Mouse (Mus musculus): ENCODE measurements at regions not wholly inside any gene's neighbourhood (a gene's known extent, or its start where the extent isn't known, plus 50 kb on each side); places are given as distances from the start of the nearest gene placed in this dataset.
"Not testable (repeated sequence)": the region's sequence is repeated elsewhere in the genome, so short reads cannot be mapped to it uniquely, and the experiment has no call there.

DNA sequence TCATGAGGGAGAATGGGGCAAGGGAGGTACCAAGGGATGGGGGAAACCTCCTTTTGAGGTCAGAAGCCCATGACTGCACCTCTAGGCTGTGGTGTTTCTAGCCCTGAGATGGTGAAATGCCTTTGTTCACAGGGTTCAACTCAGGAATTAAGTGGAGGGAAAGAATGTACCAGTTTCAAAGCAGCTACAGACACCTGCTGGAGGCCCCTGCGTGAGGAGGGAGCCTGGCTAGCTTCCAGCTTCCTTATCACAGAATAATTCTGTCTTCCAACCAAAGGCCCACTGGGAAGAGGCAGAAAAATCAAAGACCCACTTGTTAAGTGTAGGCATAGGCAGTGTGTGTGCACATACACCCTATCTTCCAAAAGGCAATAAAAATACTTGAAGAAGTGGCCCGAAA, 150.6 kb downstream of the Srek1 start:
- in situ Hi-C loops (cut with MboI; ENCODE audit: unreplicated experiment in 2 of 2) = no loop called here

DNA sequence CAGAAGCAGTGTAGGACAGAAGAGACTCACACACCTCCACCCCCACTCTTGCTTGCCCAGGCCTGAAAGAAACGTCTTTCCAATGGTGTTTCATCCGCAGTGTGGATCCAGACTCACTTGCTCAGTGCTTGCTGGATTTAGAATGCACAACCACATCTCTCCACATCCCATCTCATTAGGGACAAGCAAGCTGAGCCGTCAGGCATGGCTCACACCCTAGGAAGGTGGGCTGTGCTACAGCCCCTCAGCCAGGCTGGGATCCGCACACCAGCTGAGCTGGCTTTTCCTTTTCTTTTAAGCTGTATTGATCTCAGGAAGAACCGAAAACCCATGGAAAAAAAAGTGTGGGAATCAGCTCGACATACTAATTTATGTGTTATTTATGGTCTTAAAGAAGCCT, 151.1 kb downstream of the Srek1 start:
- in situ Hi-C loops (cut with MboI; ENCODE audit: unreplicated experiment in 2 of 2) = no loop called here

GRCm38 (mm10) chr13:103622324-103622723, 152.1 kb downstream of the Srek1 start:
- in situ Hi-C loops (cut with MboI; ENCODE audit: unreplicated experiment in 2 of 2) = no loop called here

GRCm38 (mm10) chr13:103620958-103621357, 153.4 kb downstream of the Srek1 start:
- in situ Hi-C loops (cut with MboI; ENCODE audit: unreplicated experiment in 2 of 2) = not testable (repeated sequence)

GRCm38 (mm10) chr13:103613333-103613725, 161.1 kb downstream of the Srek1 start:
- in situ Hi-C loops (cut with MboI; ENCODE audit: unreplicated experiment in 2 of 2) = no loop called here

GRCm38 (mm10) chr13:103612720-103613332, 161.6 kb downstream of the Srek1 start:
- in situ Hi-C loops (cut with MboI; ENCODE audit: unreplicated experiment in 2 of 2) = no loop called here

DNA sequence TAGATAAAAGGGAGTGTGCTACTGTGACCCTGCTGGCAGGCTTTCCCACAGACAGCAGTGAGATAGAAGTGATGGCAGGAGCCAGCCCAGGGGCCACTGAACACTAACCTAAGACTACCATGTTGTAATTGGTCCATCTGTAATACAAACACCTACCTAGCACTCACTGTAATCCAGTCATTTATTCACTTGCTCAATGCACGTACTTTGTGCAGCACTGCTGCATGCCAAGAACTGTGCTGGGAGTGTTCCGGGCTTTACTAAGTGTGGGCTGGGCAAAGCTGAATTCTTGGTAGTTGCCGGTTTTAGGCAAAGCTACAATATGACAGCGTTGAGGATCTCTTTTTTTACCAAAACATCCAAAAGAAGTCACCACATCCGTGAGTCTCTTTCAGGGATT, 172.1 kb downstream of the Srek1 start:
- in situ Hi-C loops (cut with MboI; ENCODE audit: unreplicated experiment in 2 of 2) = no loop called here

- in situ Hi-C loops (cut with MboI; ENCODE audit: unreplicated experiment in 2 of 2) = no loop called here
Measured at GRCm38 (mm10) chr13:103592371-103592770, 182.0 kb downstream of the Srek1 start.

DNA sequence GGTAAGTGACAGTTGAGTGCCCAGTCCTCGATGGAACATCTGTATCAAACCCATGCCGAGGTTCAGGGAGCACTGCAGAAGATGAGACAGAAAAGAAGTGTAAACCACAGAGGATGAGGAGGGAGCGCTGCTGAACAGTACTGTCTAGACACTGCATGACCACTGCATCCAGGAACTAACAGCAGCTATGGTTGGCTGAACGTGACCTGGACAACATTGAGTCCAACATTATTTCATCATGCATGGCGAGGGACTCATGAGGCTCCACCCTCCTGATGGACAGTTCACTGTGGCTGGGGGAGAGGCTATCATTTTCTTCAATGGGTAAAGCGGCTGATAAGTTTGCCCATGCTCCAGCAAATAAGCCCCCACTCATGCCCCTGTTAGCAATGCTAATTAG, 182.5 kb downstream of the Srek1 start:
- in situ Hi-C loops (cut with MboI; ENCODE audit: unreplicated experiment in 2 of 2) = no loop called here

GRCm38 (mm10) chr13:103591381-103591780, 183.0 kb downstream of the Srek1 start:
- in situ Hi-C loops (cut with MboI; ENCODE audit: unreplicated experiment in 2 of 2) = not testable (repeated sequence)

DNA sequence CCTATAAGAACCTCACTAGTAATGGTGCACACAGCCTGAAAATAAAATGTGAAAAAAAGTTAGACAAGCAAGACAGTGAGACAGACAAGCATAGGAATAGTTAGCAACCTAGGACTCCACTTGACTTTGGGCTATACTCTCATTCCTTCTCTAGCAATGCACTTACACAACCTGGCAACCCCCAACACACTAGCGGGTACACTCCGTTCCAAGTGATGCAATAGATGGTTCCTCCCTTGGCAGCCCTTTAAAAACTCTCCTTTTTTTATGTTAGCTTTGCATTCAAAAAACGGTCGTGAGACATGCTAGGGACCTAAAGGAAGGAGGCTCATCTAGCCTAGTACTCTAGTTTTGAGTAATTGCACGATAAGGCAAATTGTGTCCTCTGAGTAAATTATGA, 184.8 kb downstream of the Srek1 start:
- in situ Hi-C loops (cut with MboI; ENCODE audit: unreplicated experiment in 2 of 2) = no loop called here

DNA sequence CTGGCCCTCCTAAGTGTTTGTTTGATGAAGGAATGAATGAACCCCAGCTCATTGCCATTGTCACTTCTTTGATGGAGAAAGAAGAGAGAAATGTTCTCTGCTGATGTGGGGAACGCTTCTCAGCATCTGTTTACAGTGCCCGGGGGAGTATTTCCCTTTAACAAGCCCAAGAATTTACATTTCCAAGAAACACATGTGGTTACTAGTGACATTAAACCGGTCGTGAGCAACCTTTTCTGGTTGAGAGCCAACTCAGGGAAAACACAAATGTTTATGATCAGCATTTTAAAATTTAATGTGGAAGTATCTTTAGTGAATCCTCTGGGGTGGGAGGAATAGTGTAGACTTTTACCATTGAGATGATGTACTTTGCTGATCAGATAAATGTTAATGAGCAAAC, 197.6 kb downstream of the Srek1 start:
- in situ Hi-C loops (cut with MboI; ENCODE audit: unreplicated experiment in 2 of 2) = no loop called here

DNA sequence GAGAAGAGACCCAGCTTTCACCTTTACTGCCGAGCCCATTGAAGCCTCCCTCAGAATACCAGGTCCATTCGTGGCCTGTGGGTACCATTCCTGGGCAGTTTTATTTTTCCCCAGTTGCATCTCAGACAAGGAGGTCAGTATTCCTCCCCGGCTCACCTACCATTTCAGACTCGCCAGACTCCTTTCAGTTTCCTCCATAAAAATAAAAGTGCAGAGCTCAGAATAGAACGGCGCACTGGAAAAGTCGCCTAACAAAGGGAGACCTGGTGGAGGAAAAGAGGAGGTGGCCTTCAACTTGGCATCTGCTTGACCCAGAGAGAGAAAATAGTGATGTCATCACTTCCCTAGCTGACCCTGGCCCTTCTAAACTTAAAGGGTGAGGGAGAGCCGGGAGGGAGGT, 209.7 kb downstream of the Srek1 start:
- in situ Hi-C loops (cut with MboI; ENCODE audit: unreplicated experiment in 2 of 2) = no loop called here

DNA sequence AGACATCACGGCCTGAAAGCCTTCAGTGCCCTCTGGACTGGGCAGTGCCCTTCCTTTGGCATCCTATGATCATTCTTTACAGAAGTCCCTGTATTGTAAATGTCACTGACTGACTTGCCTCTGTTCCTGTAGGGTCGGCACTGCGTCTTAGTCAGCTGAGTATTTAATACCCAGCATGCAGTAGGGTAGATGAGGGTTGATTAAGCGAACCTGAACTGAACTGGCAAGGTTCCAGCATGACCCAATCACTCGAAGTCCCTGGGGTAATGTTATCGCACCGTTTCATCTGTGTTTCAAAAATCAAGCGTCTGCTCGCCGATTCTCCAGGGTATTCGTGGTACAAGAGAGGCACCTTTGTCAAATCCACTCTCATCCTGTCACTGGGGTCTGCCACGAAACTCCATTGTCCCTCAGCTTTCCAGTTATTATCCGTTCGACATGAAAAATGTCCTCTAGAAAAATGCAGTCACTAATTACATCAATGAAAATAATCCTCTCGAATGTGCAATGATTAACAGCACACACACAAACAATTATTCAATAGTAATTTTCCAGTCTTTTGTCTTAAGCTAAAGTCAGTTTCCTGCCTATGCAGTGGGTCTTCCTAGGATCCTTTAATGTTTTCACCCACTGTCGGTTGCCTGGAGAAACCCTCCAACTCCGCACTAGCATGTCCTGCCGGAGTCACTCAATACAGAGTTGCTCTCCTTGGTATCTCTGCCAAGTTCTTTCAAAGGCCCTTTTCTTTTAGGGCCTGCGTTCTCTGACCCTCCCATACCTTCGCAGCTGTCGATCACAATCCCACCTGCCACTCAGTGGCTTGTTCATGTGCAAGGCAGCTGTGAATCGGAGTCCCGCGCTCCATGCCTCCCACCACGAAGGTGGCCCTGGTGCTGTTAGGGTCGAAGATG, 212.4 kb downstream of the Srek1 start:
- in situ Hi-C loops (cut with MboI; ENCODE audit: unreplicated experiment in 2 of 2) = no loop called here

GRCm38 (mm10) chr13:103558915-103559314, 215.5 kb downstream of the Srek1 start:
- in situ Hi-C loops (cut with MboI; ENCODE audit: unreplicated experiment in 2 of 2) = no loop called here

DNA sequence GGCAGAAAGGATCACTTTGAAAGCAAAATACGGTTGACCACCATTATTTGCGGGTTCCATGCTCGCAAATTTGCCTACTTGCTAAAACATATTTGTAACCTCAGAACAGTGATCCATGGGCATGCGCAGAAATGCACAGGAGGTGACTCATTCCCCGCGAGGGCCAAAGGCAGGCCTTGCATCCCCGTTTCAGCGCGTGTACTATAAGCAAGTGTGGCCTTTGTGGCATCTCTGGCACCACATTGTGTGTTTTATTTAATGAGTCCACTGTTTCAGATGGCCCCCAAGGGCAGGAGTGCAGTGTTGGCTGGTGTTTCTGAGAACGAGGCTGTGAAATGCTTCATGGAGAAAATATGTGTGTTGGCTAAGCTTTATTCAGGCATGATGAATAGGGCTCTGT, 205.3 kb upstream of the Mast4 start:
- in situ Hi-C loops (cut with MboI; ENCODE audit: unreplicated experiment in 2 of 2) = no loop called here

DNA sequence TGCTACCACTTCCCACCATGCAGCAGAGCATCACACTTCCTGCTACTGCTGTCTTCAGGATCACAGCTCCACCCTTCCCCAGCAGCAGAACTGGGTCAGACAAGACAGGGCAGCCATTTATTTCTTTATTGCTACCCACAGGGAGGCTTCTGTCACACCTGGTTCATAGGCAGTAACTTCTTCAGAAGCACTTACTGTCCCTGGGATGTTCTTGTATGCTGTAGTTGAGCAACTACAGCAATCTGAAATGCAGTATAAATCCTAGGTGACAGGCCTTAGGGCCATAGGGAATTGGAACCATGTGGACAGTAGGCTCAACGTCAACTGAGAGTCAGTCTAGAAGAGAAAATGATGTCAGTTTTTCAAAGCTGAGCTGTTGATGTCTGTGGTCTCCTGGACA, 179.5 kb upstream of the Mast4 start:
- in situ Hi-C loops (cut with MboI; ENCODE audit: unreplicated experiment in 2 of 2) = loop anchor here in 1 of 2 experiments (25.0 kb wide), 1 partner anchor 573 kb away; no protein-coding TSS in a partner anchor

DNA sequence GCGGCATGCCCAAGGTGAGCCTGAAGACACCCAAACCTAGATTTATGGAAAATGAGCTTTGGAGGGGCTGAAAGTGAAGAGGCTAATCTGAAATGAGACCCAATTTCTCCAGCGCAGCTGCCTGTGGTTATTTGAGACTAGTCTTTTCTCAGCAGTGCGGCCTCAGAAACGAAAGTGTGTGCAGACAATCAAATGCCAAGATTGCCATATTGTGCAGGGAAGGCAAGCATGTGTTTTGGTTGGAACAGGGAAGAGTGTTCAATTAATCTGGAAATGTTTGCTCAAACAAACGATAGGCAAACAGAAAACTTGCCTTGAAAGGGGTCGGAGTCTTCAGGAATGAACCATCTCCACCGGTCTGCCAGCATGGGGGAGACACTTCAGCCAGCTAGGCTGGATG, 178.2 kb upstream of the Mast4 start:
- in situ Hi-C loops (cut with MboI; ENCODE audit: unreplicated experiment in 2 of 2) = loop anchor here in 1 of 2 experiments (25.0 kb wide), 1 partner anchor 575 kb away; no protein-coding TSS in a partner anchor

GRCm38 (mm10) chr13:103504987-103505386, 170.7 kb upstream of the Mast4 start:
- in situ Hi-C loops (cut with MboI; ENCODE audit: unreplicated experiment in 2 of 2) = loop anchor here in 1 of 2 experiments (25.0 kb wide), 1 partner anchor 582 kb away; no protein-coding TSS in a partner anchor

DNA sequence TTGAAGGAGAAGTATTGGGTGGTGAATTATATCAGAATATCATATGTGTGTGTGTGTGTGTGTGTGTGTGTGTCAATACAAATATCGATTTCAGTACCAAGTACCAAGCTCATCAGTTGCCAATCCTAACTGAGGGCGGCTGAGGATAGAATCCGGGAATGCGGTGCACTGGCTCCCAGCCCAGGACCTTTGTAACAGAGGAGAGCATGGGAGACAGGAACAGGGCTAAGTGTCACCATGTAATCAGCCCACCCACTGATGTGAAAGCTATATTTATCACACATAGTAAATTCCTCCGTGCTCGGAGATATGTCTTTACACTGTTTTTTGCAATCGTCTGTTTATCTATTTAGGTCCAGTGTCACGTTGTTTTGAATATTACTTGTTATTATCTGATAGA, 165.1 kb upstream of the Mast4 start:
- in situ Hi-C loops (cut with MboI; ENCODE audit: unreplicated experiment in 2 of 2) = no loop called here

GRCm38 (mm10) chr13:103494371-103494770, 160.1 kb upstream of the Mast4 start:
- in situ Hi-C loops (cut with MboI; ENCODE audit: unreplicated experiment in 2 of 2) = no loop called here

GRCm38 (mm10) chr13:103493567-103493966, 159.3 kb upstream of the Mast4 start:
- in situ Hi-C loops (cut with MboI; ENCODE audit: unreplicated experiment in 2 of 2) = no loop called here

All from v-Abl transformed pro-B cells (cell line).